Mouse (Mus musculus): ENCODE measurements around the gene Zfp385c. TPM values are rescaled to one million over a fixed set of nuclear protein-coding genes. Genes with fewer than 3 reads are reported as not detected.

The Zfp385c gene
- polyA plus RNA-seq, 1 experiment from 2014 or later = 0.51 TPM

- H3K36me3 ChIP-seq = peaks cover 49% of the 10 kb centered on the region
- no peak within 1 kb of the TSS; the same call in 1 of the 2 replicates for H3K4me3 ChIP-seq
- 58% methylated on average over 7 of the region's 7 CpGs for WGBS
- H3K9me3 ChIP-seq = no peaks in the 10 kb centered on the region
- 0 out of 2 replicates have a peak, but pooled peaks cover 8% of the 10 kb centered on the region for H3K27me3 ChIP-seq (replicated peaks)
- no peak within 1 kb of the TSS for H3K27ac ChIP-seq (replicated peaks)
- peak within 1 kb of the TSS; percentile 64; the same call in 1 of the 2 replicates for H3K4me2 ChIP-seq
- peaks cover 17% of the 10 kb centered on the region for H3K4me1 ChIP-seq
- no peak for ATAC-seq (ENCODE audit: extremely low read depth, insufficient number of reproducible peaks, low FRiP score, low TSS enrichment)
- peak within 1 kb of the TSS; percentile 72; the same call in 1 of the 2 replicates for H3K9ac ChIP-seq
These were observed 11.7 kb upstream of the Zfp385c start, which contains the start of gene Dhx58 for GRCm38 (mm10) chr11:100703851-100704531. TSS of gene Dhx58 (minus strand) at chr11:100704271.

GRCm38 (mm10) chr11:100703366-100703765, 11.1 kb upstream of the Zfp385c start:
- H3K27ac ChIP-seq (replicated peaks) = no peak overlapping the region
- ATAC-seq (ENCODE audit: extremely low read depth, insufficient number of reproducible peaks, low FRiP score, low TSS enrichment) = no peak
- WGBS = 55% methylated on average over 11 of the region's 11 CpGs

GRCm38 (mm10) chr11:100702906-100703305, 10.7 kb upstream of the Zfp385c start:
- Histone ChIP-seq H3K4me3 (peak overlapping the region; percentile 32), H3K4me1 (peaks cover 17% of the 10 kb centered on the region), H3K27me3 (replicated peaks) (0 out of 2 replicates have a peak, but pooled peaks cover 8% of the 10 kb centered on the region), H3K4me2 (peak overlapping the region; percentile 64), H3K27ac (replicated peaks) (no peak overlapping the region), H3K36me3 (peaks cover 38% of the 10 kb centered on the region), H3K9ac (peak overlapping the region; percentile 72), H3K9me3 (no peaks in the 10 kb centered on the region)
- WGBS = 33% methylated on average over 7 of the region's 7 CpGs
- ATAC-seq (ENCODE audit: extremely low read depth, insufficient number of reproducible peaks, low FRiP score, low TSS enrichment) = no peak

More at GRCm38 (mm10) chr11:100703366-100703765, 11.1 kb upstream of the Zfp385c start:
- Histone ChIP-seq H3K27me3 (replicated peaks) (0 out of 2 replicates have a peak, but pooled peaks cover 8% of the 10 kb centered on the region), H3K4me2 (peak overlapping the region; percentile 64; the same call in 1 of the 2 replicates), H3K36me3 (peaks cover 42% of the 10 kb centered on the region), H3K4me3 (no peak overlapping the region), H3K9ac (no peak overlapping the region), H3K4me1 (peaks cover 17% of the 10 kb centered on the region), H3K9me3 (no peaks in the 10 kb centered on the region)

GRCm38 (mm10) chr11:100702081-100702851, 10.0 kb upstream of the Zfp385c start:
- H3K4me3 ChIP-seq = peak overlapping the region; percentile 32
- peaks cover 31% of the 10 kb centered on the region for H3K36me3 ChIP-seq
- no peak overlapping the region for H3K27ac ChIP-seq (replicated peaks)
- no peak for ATAC-seq (ENCODE audit: extremely low read depth, insufficient number of reproducible peaks, low FRiP score, low TSS enrichment)
- peak overlapping the region; percentile 64 for H3K4me2 ChIP-seq
- H3K4me1 ChIP-seq = peaks cover 17% of the 10 kb centered on the region
- H3K27me3 ChIP-seq (replicated peaks) = 0 out of 2 replicates have a peak, but pooled peaks cover 8% of the 10 kb centered on the region
- 35% methylated on average over 19 of the region's 19 CpGs for WGBS
- no peaks in the 10 kb centered on the region for H3K9me3 ChIP-seq
- H3K9ac ChIP-seq = peak overlapping the region; percentile 72

- peaks cover 22% of the 10 kb centered on the region for H3K36me3 ChIP-seq
- peak overlapping the region; percentile 58 for H3K4me2 ChIP-seq
- H3K27me3 ChIP-seq (replicated peaks) = 0 out of 2 replicates have a peak, but pooled peaks cover 8% of the 10 kb centered on the region
- H3K4me3 ChIP-seq = peak overlapping the region; percentile 36
- 0 out of 2 replicates have a peak overlapping the region, but pooled peaks have one; percentile 21 for H3K9ac ChIP-seq
- no peak for ATAC-seq (ENCODE audit: extremely low read depth, insufficient number of reproducible peaks, low FRiP score, low TSS enrichment)
- H3K9me3 ChIP-seq = no peaks in the 10 kb centered on the region
- H3K4me1 ChIP-seq = peaks cover 17% of the 10 kb centered on the region
- 6% methylated on average over 14 of the region's 14 CpGs for WGBS
- no peak overlapping the region for H3K27ac ChIP-seq (replicated peaks)
These were observed 9.0 kb upstream of the Zfp385c start for GRCm38 (mm10) chr11:100701301-100701700.

- Histone ChIP-seq H3K36me3 (peaks cover 16% of the 10 kb centered on the region), H3K4me3 (no peak overlapping the region), H3K9me3 (no peaks in the 10 kb centered on the region), H3K4me1 (peaks cover 17% of the 10 kb centered on the region), H3K9ac (no peak overlapping the region), H3K27me3 (replicated peaks) (0 out of 2 replicates have a peak, but pooled peaks cover 8% of the 10 kb centered on the region), H3K27ac (replicated peaks) (no peak overlapping the region), H3K4me2 (0 out of 2 replicates have a peak overlapping the region, but pooled peaks have one; percentile 58)
- WGBS = 70% methylated on average over 3 of the region's 3 CpGs
- ATAC-seq (ENCODE audit: extremely low read depth, insufficient number of reproducible peaks, low FRiP score, low TSS enrichment) = no peak
These were observed 8.5 kb upstream of the Zfp385c start for GRCm38 (mm10) chr11:100700710-100701109.

GRCm38 (mm10) chr11:100697921-100698320, 5.7 kb upstream of the Zfp385c start:
- Histone ChIP-seq H3K4me3 (no peak overlapping the region), H3K36me3 (no peaks in the 10 kb centered on the region), H3K9ac (no peak overlapping the region), H3K9me3 (no peaks in the 10 kb centered on the region), H3K4me2 (no peak overlapping the region), H3K4me1 (peaks cover 11% of the 10 kb centered on the region), H3K27me3 (replicated peaks) (peaks cover 21% of the 10 kb centered on the region), H3K27ac (replicated peaks) (no peak overlapping the region)
- 50% methylated on average over 7 of the region's 7 CpGs for WGBS
- no peak for ATAC-seq (ENCODE audit: extremely low read depth, insufficient number of reproducible peaks, low FRiP score, low TSS enrichment)

GRCm38 (mm10) chr11:100694926-100695325, 2.7 kb upstream of the Zfp385c start:
- no peak for ATAC-seq (ENCODE audit: extremely low read depth, insufficient number of reproducible peaks, low FRiP score, low TSS enrichment)
- Histone ChIP-seq H3K9ac (no peak overlapping the region), H3K9me3 (no peaks in the 10 kb centered on the region), H3K36me3 (no peaks in the 10 kb centered on the region), H3K4me2 (no peak overlapping the region), H3K27ac (replicated peaks) (no peak overlapping the region), H3K4me3 (no peak overlapping the region), H3K4me1 (peaks cover 14% of the 10 kb centered on the region), H3K27me3 (replicated peaks) (peaks cover 43% of the 10 kb centered on the region)
- 32% methylated on average over 5 of the region's 5 CpGs for WGBS

- H3K4me2 ChIP-seq = no peak overlapping the region
- peaks cover 14% of the 10 kb centered on the region for H3K4me1 ChIP-seq
- no peak for ATAC-seq (ENCODE audit: extremely low read depth, insufficient number of reproducible peaks, low FRiP score, low TSS enrichment)
- no peak overlapping the region for H3K4me3 ChIP-seq
- H3K9ac ChIP-seq = no peak overlapping the region
- H3K9me3 ChIP-seq = no peaks in the 10 kb centered on the region
- H3K27me3 ChIP-seq (replicated peaks) = peaks cover 46% of the 10 kb centered on the region
- no peaks in the 10 kb centered on the region for H3K36me3 ChIP-seq
- H3K27ac ChIP-seq (replicated peaks) = no peak overlapping the region
- WGBS = 26% methylated on average over 5 of the region's 5 CpGs
These were observed 899 bp upstream of the Zfp385c start for GRCm38 (mm10) chr11:100693154-100693553.

GRCm38 (mm10) chr11:100690389-100690788, 1.9 kb downstream of the Zfp385c start:
- WGBS = 63% methylated on average over 7 of the region's 7 CpGs
- no peaks in the 10 kb centered on the region for H3K9me3 ChIP-seq
- no peak overlapping the region for H3K4me3 ChIP-seq

GRCm38 (mm10) chr11:100688443-100688842, 3.8 kb downstream of the Zfp385c start:
- Histone ChIP-seq H3K9me3 (no peaks in the 10 kb centered on the region), H3K4me1 (peaks cover 14% of the 10 kb centered on the region), H3K36me3 (no peaks in the 10 kb centered on the region), H3K9ac (no peak overlapping the region), H3K27me3 (replicated peaks) (peaks cover 39% of the 10 kb centered on the region), H3K27ac (replicated peaks) (no peak overlapping the region), H3K4me2 (no peak overlapping the region), H3K4me3 (no peak overlapping the region)
- 64% methylated on average over 4 of the region's 4 CpGs for WGBS
- no peak for ATAC-seq (ENCODE audit: extremely low read depth, insufficient number of reproducible peaks, low FRiP score, low TSS enrichment)

More at GRCm38 (mm10) chr11:100690389-100690788, 1.9 kb downstream of the Zfp385c start:
- H3K4me2 ChIP-seq = no peak overlapping the region
- H3K36me3 ChIP-seq = no peaks in the 10 kb centered on the region
- H3K4me1 ChIP-seq = peaks cover 14% of the 10 kb centered on the region
- H3K9ac ChIP-seq = no peak overlapping the region
- ATAC-seq (ENCODE audit: extremely low read depth, insufficient number of reproducible peaks, low FRiP score, low TSS enrichment) = no peak
- H3K27ac ChIP-seq (replicated peaks) = no peak overlapping the region
- peaks cover 46% of the 10 kb centered on the region for H3K27me3 ChIP-seq (replicated peaks)
